Mouse (Mus musculus) heart, postnatal 0 days (tissue): ENCODE results near the gene Pde4a. TPM values are rescaled to one million over a fixed set of nuclear protein-coding genes. Genes with fewer than 3 reads are reported as not detected.
A peak's percentile ranks its signal among the peaks of the same experiment; 100 is the strongest.

Experiments
- ATAC-seq: fragments of 200-750 bp; cut with Nextera tagmentation; 2 replicates; pipeline ENCODE4 v1.8.0; 2017; ENCODE audit warnings: low read depth, moderate number of reproducible peaks, moderate library complexity; ENCODE audit not compliant: insufficient read depth
- DNase-seq: peaks from one replicate; pipeline ENCODE4 v3.0.0-alpha.2; 2016; ENCODE audit warnings: low spot score
- H3K27ac ChIP-seq: fragments of 300-500 bp; sonication (generic); 2 replicates; pipeline ENCODE4 v1.5.1; 2014; ENCODE audit warnings: low read depth, mild to moderate bottlenecking
- H3K27me3 ChIP-seq: fragments of 300-500 bp; sonication (generic); 2 replicates; pipeline ENCODE4 v1.6.1; 2014; ENCODE audit warnings: low read length, mixed read lengths; ENCODE audit not compliant: control insufficient read depth, insufficient read depth
- H3K36me3 ChIP-seq: fragments of 300-500 bp; sonication (generic); replicated peaks from 2 replicates; pipeline ENCODE4 v1.6.1; 2014; ENCODE audit warnings: low read length, mixed read lengths; ENCODE audit not compliant: control insufficient read depth, insufficient read depth
- H3K4me1 ChIP-seq: fragments of 300-500 bp; sonication (generic); 2 replicates; pipeline ENCODE4 v1.6.1; 2014; ENCODE audit warnings: antibody characterized with exemption; ENCODE audit not compliant: control insufficient read depth, insufficient read depth
- H3K4me2 ChIP-seq: fragments of 300-500 bp; sonication (generic); 2 replicates; pipeline ENCODE4 v1.6.1; 2014; ENCODE audit warnings: low read depth, mild to moderate bottlenecking, low read length, moderate library complexity
- H3K4me3 ChIP-seq: fragments of 300-500 bp; sonication (generic); 2 replicates; pipeline ENCODE4 v1.5.1; 2014; ENCODE audit warnings: low read depth, low read length
- H3K9ac ChIP-seq: fragments of 300-500 bp; sonication (generic); replicated peaks from 2 replicates; pipeline ENCODE4 v1.6.1; 2014; ENCODE audit warnings: low read depth, low read length, mixed read lengths
- H3K9me3 ChIP-seq: fragments of 300-500 bp; sonication (generic); replicated peaks from 2 replicates; pipeline ENCODE4 v1.6.1; 2016; ENCODE audit warnings: low read length; ENCODE audit not compliant: control insufficient read depth
- CTCF ChIP-seq: IDR thresholded peaks from 2 replicates; pipeline ENCODE4 v1.5.1; 2016; ENCODE audit warnings: antibody characterized with exemption, control low read depth, low read depth
- EP300 ChIP-seq: IDR thresholded peaks from 2 replicates; pipeline ENCODE4 v1.6.1; 2016; ENCODE audit warnings: antibody characterized with exemption, low read depth
- WGBS: fragments of 180-500 bp; shearing (Covaris S2); extraction: QIAGEN DNeasy Blood & Tissue Kit; methylation state at CpG from one replicate; pipeline ENCODE4 v1.1.7; 2014; 5-methylcytosine and 5-hydroxymethylcytosine counted together
- polyA plus RNA-seq: library from polyadenylated mRNA; unstranded; fragments of >200 nt; fragmentation: Nextera tagmentation; extraction: Ambion mirVana; gene quantifications from 2 replicates; pipeline ENCODE4 v1.2.1, GENCODE M21; 2015
- total RNA-seq: library from RNA; depleted of rRNA; stranded (reverse); fragments of >200 nt; gene quantifications from 2 replicates; pipeline ENCODE4 v1.2.3, GENCODE M21; 2014; ENCODE audit warnings: low replicate concordance

Pde4a gene
- total and polyA plus RNA-seq, 2 experiments from 2014 or later, result 14.6 to 17.5 TPM

DNA sequence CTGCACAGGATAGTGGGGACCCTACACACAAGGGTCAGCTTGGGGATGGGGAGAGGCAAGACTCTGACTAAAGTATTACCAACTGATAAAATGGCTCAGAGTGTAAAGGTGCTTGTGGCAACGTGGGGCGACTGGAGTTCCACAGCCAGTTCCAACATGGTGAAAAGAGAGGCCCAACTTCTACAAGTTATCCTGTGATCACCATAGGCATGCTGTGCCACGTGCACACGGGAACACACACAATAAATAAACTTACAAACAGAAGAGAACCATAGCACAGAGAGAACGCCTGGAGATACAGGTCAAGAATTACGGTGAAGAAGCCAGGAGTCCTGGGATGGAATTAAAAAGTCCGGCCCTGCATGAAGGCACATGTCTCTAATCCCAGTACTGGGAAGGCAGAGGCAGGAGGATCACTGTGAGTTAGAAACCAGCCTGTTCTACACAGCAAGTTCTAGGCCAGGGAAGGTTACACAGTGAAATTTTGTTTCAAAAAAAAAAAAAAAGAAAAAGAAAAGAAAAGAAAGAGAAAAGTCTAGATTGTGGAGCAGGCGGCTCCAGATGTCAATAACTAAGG lies 16.3 kb upstream of the Pde4a start:
- TF ChIP-seq CTCF, result no peak
- TF ChIP-seq EP300, result no peak
- no peak for ATAC-seq
- H3K27me3 ChIP-seq, result no peaks in the 10 kb centered on the region
- DNase-seq, result no peak
- H3K4me3 ChIP-seq, result peak overlapping the region; percentile 84
- WGBS, result 5% methylated on average over 8 of the region's 8 CpGs
- peak overlapping the region; percentile 83; the same call in 1 of the 2 replicates for H3K27ac ChIP-seq
- peaks cover 19% of the 10 kb centered on the region for H3K36me3 ChIP-seq
- peak overlapping the region; percentile 70 for H3K9ac ChIP-seq
- no peaks in the 10 kb centered on the region for H3K9me3 ChIP-seq
- H3K4me2 ChIP-seq, result peak overlapping the region; percentile 76
- peaks cover 38% of the 10 kb centered on the region for H3K4me1 ChIP-seq

DNA sequence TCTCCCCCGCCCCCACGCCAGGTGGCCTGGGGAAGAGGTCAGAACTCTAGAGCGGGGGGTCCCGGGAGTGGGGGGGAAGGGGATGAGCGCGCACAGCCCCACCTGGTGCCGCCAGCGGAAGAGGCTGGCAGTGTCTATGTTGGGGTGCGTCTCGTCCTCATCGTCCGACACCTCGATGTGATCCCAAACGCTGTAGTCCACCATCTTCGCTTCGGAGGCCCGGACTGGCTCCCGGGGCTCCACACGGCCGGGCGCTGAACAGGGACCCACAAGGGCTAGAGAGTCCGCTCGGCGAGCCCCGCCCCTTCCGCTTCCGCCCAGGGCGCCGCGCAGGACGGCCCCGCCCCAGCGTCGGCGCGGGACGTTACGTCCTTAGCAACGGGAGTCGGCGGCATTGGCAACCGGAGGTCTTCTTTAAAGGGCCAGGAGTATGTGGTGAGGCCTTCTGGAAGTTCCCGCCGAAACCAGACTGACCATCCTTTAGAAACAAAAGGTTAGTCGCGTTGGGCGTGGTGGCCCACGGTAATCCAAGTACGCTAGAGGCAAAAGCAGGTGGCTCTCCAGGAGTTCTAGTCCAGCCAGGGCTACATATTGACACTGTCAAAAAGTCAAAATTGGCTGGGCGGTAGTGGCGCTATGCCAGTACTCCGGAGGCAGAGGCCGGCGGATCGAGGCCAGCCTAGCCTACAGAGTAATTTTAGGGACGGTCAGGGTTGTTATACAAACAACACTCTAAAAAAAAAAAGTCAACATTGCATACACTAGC lies 15.7 kb upstream of the Pde4a start, which contains the start of gene Cdc37:
Gene Cdc37 (minus strand): TSS at position 329 of the 766 bp plus-strand sequence.
- peaks cover 38% of the 10 kb centered on the region for H3K4me1 ChIP-seq
- 3% methylated on average over 56 of the region's 56 CpGs for WGBS

DNA sequence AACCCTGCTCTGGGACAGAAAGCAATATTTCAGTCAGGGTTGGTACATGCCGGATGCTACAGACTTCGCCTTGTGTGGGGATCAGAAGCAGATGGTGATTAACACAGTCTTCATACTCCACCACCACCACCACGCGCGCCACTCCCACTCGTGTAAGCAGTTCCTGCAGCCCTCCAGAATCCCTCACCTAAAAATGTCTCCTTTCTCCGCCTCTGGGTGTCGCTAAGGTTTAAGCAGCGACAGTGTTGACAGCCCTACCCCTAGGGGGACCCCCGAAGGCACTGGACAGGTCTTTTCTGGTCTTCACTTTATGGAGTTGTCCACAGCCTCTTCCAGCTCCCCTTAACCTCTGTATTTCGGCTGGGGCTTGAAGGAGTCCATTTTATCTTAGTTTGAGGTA lies 12.8 kb upstream of the Pde4a start:
- TF ChIP-seq EP300, result no peak
- TF ChIP-seq CTCF, result peak; percentile 85
- Histone ChIP-seq H3K36me3 (no peaks in the 10 kb centered on the region), H3K4me1 (peaks cover 27% of the 10 kb centered on the region), H3K27me3 (no peaks in the 10 kb centered on the region), H3K4me3 (peak overlapping the region; percentile 40), H3K4me2 (peak overlapping the region; percentile 67), H3K9me3 (no peaks in the 10 kb centered on the region), H3K9ac (peak overlapping the region; percentile 35; the same call in 1 of the 2 replicates), H3K27ac (peak overlapping the region; percentile 41; the same call in 1 of the 2 replicates)
- ATAC-seq, result peak; percentile 22; the same call in 1 of the 2 replicates
- peak; percentile 52 for DNase-seq
- under 1% methylated on average over 11 of the region's 11 CpGs for WGBS

More for the DNA sequence above, 15.7 kb upstream of the Pde4a start, which contains the start of gene Cdc37:
- peak; percentile 95 for ATAC-seq
- Histone ChIP-seq H3K4me3 (peak within 1 kb of the TSS; percentile 84), H3K9me3 (no peaks in the 10 kb centered on the region), H3K27me3 (no peaks in the 10 kb centered on the region), H3K4me2 (peak within 1 kb of the TSS; percentile 76), H3K36me3 (peaks cover 13% of the 10 kb centered on the region), H3K9ac (peak within 1 kb of the TSS; percentile 70), H3K27ac (peak within 1 kb of the TSS; percentile 83)
- TF ChIP-seq CTCF (no peak), EP300 (no peak)
- DNase-seq, result peak; percentile 91

DNA sequence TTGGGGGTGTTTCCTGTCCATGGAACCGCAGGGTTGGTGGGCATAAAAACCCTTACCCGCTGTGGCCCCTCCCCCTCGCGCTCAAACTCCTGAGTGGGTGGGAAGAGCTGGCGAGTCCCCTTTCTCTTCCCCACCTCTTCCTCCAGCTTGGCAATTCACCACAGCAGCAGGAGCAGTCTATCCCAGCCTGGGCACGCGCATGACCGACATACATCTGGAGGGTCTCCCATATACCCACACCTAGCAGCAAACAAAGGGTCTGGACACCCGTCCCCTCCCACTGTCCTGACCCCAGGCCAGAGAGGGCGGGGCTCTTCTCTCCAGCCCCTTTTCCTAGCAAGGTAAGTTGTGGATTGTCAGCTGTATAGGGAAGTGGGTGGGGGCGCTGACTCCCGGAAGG lies 12.2 kb upstream of the Pde4a start:
- Histone ChIP-seq H3K27me3 (no peaks in the 10 kb centered on the region), H3K27ac (peak overlapping the region; percentile 41), H3K4me2 (peak overlapping the region; percentile 67), H3K36me3 (no peaks in the 10 kb centered on the region), H3K9me3 (no peaks in the 10 kb centered on the region), H3K9ac (peak overlapping the region; percentile 35), H3K4me1 (peaks cover 20% of the 10 kb centered on the region), H3K4me3 (peak overlapping the region; percentile 40)
- DNase-seq, result no peak
- no peak for TF ChIP-seq CTCF
- TF ChIP-seq EP300, result no peak
- WGBS, result 7% methylated on average over 11 of the region's 12 CpGs
- ATAC-seq, result no peak

DNA sequence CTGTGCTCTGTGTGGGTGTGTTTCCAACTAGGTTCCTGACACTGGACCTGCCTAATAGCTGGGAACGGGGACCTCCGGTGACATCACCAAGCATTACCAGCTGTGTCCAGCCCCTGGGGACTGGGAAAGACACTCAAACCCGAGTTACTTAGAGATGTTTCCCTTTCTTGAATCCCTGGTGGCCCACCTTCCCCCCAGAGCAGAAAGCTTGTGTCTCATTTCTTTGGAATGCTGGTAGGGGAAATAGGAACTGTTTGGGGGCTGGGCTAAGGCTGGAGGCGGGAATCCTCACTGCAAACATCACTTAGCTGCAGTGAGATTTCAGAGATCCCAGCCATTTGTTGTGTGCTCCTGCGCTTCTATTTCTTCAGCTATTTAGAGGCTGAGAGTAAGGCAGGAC lies 11.7 kb upstream of the Pde4a start:
- DNase-seq (peak; percentile 19), ATAC-seq (no peak)
- 5% methylated on average over 5 of the region's 5 CpGs for WGBS
- Histone ChIP-seq H3K9me3 (no peaks in the 10 kb centered on the region), H3K36me3 (no peaks in the 10 kb centered on the region), H3K9ac (peak overlapping the region; percentile 35), H3K4me3 (peak overlapping the region; percentile 40), H3K4me1 (peaks cover 15% of the 10 kb centered on the region), H3K4me2 (peak overlapping the region; percentile 67), H3K27me3 (no peaks in the 10 kb centered on the region), H3K27ac (peak overlapping the region; percentile 41)
- no peak for TF ChIP-seq EP300
- TF ChIP-seq CTCF, result no peak
